Mouse (Mus musculus): ENCODE results near the gene Lancl2.

Gene Lancl2

DNA sequence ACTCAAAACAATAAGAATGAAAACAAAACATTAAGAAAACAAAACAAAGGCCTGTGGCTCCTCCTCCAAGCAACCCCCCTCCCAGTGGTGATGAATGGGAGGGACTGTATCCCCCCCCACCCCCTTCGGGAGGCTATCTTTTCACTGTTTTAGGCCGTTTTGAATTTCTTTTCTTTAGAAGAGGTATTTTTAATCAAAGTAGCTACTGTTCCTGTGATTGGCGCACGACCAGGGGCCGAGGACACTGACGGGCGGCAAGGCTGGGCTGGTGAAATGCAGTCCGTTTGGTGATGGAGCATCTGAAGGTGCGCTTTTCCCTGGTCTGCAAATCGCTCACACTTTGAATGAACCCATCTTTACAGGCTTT is at the start of gene Lancl2:
Gene Lancl2, plus strand, starts transcription at position 165 of the 367 bp plus-strand sequence.
- peak in 1 of 2 experiments; percentile 14 for DNase-seq (ENCODE audit: low spot score in 2 of 2)

DNA sequence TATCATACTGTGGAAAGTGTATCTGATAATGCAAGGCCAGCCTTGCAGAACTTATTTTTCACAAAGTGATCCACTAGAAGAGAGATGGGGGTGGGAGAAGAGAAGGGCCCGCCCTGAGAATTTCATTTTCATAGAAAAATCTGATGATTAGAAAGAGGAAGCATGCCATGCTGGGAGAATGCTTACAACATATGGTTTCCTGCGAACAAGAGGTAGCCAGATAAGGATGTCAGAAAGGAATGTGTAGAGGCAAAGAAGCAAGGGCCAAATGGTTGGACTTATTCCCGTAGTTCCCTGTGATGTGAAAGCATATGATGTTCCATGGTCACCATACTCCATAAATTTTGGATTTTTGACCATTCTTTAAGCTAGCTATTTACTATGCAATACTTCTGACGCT is 41.0 kb upstream of the Lancl2 start:
- DNase-seq (ENCODE audit: low spot score in 2 of 2): no peak

DNA sequence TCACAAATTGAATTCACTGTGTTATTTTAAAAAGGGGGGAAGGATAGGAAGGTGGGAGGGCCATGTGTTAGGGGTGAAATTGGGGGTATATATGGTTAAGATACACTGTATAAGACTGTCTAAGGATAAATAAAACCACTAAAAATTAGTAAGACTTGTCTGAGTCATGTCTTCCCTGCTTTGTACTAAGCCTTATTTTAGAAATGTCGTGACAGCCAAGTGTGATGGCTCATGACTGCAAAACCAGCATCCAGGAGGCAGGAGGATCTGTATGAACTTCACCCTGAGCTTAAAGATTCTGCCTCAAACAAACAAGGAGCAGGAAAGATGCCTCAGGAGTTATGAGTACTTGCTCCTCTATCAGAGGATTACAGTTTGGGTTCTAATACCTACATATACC is 18.2 kb upstream of the Lancl2 start:
- DNase-seq (ENCODE audit: low spot score in 2 of 2): no peak

DNA sequence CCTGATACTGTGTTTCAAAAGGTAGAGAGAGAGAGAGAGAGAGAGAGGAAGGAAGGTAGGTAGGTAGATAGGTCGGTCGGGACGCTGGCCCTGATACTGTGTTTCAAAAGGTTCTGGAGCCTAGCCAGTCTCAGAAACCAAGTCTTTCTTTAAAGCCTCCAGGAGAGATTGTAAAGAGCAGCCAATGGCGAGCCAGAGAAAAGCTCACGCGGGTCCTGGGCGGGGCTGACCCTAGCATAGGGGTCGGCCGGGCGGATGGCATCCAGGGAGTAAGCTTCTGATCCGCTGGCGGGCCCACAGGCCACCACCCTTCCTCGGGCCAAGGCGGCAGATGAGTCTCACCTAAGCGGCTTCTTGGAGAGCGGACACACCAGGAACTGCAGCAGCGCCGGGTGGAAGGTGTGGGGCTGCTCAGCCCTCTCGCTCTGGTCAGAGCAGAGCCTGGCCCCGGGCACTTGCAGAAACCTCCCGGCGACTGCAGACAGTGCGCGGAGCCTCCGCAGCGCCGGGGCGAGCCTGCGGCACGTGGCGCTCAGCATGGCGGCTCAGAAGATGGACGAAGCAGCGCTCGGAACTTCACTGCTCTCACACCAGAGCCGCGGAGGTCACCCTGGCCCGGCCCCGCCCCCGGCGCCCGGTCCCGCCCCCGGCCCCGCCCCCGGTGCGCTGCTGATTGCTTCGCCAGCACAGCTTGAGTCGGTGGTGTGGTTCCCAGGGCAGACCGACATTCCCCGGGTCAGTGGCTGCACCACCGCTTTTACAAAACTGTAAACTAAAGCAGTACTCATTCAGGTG is 10.7 kb upstream of the Lancl2 start, which contains the start of gene Pyurf:
Gene Pyurf, minus strand, starts transcription at position 612 of the 795 bp plus-strand sequence.
- DNase-seq (ENCODE audit: low spot score in 2 of 2): peak; percentile 68 to 74

DNA sequence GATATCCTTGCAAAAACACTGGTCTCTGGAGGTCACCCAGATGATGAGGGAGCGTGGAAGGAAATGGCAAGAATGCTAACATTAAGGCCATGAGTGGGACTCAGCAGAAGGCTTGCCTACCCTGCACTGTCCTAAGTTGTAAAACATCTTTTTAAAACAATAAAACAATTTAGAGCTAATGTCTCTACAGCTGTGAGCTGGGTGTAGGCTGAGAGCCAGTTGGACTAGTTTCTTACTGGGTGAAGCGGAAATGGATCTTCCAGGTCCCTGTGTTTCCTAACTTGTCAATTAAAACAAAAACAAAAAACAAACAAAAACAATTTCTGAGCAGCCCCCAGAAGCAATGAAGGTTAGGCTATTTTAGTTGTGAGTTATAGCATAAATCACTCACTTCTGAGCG is 9.2 kb upstream of the Lancl2 start:
- DNase-seq (ENCODE audit: low spot score in 2 of 2): no peak

DNA sequence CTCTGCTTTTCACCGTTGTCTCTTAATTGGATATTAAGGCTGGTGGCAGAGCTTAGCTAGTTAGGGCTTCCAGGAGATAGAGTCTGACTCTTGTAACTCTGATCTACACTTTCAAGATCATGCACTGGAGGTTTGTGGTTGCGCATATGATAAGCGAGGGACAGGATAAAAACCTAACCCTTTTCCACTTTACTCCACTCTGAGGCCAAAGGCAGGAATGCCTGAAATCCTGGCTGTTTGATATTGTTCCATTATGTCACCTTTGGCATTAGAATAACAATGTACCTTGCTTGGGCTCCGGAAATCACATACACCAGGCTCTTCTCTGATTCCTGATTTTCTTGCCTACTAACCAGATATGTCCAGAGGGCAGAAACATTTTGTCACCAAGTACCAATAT is 654 bp upstream of the Lancl2 start:
- DNase-seq (ENCODE audit: low spot score in 2 of 2): no peak

DNA sequence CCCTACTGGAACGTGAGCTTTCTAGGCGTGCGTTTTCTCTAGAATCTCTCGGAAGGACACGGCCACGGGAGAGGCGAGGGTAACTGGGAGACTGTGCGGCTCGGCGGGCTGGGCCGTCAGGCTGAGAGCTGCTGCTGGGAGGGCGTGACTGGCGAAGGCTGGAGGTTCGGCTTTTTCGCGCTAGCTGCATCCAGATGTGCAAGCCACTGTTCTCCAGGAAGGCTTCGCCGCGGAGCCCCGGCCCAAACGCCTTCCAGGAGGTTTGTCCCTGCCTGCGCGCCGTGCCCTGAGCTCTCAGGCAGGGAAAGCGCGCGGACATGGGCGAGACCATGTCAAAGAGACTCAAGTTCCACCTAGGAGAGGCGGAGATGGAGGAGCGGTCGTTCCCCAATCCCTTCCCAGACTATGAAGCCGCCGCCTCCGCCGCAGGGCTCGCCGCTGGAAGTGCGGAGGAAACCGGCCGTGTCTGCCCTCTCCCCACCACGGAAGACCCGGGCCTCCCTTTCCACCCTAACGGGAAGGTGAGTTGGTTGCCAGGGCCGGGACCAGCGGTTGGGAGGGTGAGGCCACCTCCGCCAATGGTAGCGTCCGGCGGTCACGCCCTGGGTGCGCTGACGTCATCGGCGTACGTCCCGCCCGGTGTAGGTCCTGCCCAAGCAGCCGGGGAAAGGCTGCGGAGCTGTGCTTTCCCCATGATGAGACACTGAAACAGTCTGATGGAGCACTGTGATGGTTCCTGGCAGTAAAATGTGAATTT is 581 bp downstream of the Lancl2 start:
- DNase-seq (ENCODE audit: low spot score in 2 of 2): peak; percentile 94 to 95

DNA sequence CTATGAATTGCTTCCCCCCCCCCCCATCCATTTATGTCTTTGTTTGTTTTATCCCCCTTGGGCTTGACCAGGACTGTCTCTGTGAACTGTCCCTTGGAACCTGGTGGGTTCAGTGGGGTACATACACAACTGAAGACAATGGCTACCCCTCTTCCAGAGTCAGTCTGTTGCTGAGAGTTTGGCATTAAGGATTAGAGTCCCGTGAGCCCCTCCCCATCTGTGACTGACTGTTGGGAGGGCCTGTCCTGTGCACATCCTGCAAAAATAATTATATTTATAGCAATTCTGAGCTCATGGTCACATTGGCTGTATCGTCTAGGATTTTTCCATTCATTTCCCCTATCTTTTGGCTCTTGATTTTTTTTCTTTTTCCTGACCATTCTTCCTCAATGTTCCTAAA is 1.4 kb downstream of the Lancl2 start:
- no peak for DNase-seq (ENCODE audit: low spot score in 2 of 2)

DNA sequence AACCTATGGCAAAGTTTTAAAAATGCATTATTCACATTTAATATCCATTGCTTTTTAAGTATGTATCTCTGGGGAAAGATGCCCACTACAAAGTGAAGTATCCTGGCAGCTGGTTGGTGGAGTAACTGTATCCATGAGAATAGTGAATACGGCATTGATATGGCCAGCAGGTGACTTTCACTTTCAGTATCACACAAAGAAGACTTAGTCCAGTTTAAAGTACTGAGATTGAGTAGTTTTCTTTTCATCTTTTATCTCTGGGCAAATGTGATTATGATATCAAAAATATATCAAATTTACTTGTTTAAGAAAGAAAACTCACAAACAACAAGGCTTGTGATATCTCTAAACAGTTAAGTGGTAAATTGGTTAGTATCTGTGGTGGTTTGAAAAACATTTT is 4.4 kb downstream of the Lancl2 start:
- no peak for DNase-seq (ENCODE audit: low spot score in 2 of 2)

DNA sequence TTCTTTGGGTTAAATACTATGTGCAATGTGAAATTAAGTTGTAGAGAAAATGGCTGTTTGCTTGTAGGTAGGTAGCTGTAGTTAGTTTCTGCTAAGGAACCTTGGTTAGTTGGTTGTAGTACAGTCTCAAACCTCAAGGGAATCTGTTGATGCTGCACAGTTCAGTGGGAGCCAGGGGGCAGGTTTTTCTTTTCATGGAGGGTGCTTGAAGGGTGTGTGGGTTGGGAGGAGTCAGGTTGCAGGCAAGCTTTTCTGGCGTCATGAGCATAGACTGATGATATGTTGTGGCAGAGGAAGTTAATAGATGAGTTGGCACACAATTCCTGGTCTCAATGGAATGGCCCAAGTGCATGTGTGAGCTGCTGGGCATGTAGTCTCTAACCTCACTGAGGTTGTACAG is 9.4 kb downstream of the Lancl2 start:
- no peak for DNase-seq (ENCODE audit: low spot score in 2 of 2)

DNA sequence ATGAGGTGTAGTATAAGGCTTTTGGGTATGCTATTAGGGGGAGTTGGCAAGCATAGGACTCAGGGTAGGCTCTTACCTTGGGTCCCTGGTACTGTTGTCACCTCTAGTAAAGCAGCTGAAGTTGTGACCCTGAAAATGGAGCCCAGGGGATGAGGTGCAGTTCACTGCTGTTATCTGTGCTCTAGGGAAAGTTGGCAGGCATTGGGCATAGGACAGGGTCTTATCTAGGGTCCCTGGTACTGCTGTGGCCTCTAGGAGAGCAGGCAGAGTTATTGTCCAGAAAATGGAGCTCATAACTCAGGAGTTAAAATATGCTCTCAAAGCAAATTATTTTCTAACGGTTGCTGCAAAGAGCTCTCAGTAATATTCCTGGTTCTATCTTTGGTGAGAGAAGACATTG is 19.0 kb downstream of the Lancl2 start:
- no peak for DNase-seq (ENCODE audit: low spot score in 2 of 2)

DNA sequence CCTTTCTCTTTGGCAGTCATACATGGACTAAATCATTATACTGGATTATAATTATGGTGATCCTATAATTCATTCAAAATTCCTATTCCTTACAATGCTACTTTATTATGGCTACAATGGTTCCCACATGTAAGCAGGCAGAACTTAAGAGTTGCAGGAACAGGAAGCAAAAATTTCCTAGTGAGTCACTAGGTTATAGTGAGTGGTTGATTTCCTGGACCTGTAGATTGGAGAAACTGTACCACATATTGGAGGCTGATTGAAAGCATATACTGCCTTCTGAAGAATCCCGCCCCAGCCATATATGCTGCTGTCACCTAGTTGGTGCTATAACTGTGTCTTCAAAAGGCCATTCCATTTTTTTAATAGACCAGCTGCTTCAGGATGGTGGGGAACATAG is 40.4 kb downstream of the Lancl2 start:
- DNase-seq (ENCODE audit: low spot score in 2 of 2): no peak

DNA sequence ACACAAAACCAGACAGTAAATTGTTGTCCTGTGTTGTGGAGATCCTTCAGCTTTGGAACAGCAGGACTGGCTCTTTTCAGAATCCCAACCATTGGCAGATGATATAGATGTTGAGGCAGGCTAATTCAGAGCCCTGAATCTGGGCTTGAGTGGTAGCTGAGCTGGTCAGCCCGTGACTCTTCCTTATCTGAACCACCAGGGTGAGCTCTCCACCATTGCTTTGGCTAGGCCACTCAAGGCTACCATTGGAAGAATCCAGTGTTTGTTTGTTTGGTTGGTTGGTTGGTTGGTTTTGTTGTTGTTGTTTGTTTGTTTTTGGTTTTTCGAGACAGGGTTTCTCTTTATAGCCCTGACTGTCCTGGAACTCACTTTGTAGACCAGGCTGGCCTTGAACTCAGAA is 41.0 kb downstream of the Lancl2 start:
- DNase-seq (ENCODE audit: low spot score in 2 of 2): no peak

DNA sequence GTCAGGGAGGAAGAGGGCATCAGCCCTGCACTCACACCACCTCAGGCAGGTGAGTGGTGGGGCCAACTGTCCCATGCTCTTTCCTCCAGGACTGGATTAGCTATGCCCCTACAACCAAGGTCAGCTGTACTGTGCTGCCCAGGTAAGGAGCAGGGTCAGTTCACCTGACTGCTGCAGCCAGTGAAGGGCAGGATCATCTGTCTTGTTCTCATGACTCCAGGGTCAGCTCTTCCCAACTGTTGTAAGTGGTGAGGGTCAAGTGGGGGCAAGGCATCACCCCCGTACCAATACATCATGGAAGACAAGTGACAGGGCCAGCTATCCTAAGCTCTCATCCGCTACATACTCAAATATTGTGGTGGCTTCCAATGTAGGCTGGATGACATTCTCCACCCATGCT is 41.8 kb downstream of the Lancl2 start:
- DNase-seq (ENCODE audit: low spot score in 2 of 2): no peak

DNA sequence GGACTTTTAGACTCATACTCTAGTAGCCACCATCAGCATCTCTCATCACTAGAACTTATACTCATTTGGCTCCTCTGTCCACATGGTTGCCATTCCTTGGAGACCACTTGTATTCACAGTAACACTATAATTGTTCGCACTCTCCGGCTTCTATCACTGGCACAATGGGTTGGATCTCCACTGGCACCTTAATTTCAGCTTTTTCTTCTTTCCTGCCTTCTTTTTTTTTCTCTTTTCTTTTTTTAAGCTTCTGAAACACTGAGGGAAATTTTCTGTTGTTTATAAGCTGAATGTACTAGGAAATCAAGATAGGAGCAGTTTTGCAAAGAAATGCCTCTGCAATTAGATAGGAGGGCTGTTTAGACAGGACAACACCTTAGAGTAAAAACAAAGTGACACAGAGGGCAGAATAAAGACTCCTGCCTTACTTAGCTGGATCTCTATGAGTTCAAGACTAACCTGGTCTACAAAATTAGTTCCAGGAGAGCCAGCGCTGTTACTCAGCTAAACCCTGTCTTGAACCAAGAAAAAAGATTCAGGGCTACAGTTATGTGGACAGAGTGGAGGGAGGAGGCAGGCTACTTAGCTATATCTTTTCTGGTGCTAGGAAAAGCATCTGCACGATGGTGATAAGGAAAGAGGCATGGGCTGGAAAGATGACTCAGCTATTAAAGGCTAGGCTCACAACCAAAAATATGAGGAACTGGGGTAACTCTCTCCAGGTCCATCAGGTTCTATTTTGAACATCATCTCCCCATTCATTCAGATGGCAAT is 42.8 kb downstream of the Lancl2 start:
- DNase-seq (ENCODE audit: low spot score in 2 of 2): no peak

DNA sequence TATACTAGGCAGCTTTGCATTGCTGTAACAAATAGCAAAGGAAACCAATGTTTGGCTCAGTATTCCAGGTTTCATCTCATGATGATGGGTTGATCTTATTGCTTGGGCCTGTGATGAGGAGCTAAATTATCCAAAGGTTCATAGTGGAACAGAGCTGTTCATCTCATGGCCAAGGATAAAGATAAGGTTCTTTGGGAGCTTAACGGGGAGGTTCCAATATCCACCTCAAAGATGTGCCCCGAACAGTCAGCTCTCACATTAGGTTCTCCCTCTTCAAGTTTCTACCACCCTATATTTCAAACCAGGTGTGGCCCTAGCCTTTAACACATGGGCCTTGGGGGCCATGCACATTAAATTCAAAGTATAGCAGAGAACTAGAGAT is 43.4 kb downstream of the Lancl2 start:
- no peak for DNase-seq (ENCODE audit: low spot score in 2 of 2)

DNA sequence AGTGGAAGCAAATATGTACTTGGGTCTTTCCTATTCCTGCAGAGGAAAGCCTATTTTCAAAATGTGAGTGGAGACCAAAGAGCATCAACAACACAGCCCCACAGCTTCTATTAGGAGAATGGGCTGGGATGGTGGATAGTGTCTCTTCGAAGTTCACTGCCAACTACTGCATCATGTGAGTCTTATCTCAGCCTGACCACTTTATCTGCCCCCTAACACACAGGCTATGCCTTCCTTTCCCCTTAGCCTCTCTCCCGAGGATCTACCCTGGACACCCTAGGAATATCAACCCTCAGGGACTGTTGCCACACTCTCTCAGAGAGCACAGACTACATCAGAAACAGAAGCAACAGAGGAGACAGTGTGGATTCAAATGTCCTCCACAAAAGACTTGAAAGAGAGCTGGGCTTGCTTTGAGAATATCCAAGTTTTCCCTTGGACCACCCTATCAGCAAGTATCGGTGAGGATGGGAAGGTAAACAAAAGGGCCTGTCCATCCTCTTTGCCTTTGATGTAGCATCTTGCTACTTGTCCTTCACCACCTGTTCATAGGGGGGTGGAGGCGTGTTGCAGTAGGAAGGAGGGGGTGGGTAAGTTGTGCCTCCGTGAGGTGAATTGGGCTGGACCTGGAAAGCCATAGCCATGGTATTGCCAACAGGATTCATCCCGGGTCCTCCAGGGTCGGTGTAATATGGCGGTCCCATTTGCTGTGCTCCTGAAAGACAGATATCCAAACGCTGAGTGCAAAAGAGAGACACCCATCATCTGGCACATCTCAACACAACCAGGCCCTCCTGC is 51.8 kb downstream of the Lancl2 start:
- DNase-seq (ENCODE audit: low spot score in 2 of 2): no peak

DNA sequence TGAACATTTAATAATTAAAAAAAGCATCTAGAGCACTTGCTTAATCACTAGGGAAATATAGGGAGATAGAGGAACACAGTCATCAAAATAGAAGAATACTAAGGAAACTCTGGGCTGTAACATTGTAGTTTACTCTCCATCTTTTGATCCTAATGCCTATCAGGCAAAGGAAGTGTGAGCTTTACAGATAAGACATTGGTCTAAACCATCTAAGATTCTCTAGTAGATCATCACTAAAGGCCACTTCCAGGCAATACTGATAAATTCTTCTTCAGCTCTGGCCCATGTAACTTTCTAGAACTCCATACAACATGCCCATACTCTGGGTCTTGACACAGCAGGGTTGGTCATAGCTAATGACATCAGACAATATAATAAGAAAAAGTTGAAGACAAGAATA is 60.7 kb downstream of the Lancl2 start:
- no peak for DNase-seq (ENCODE audit: low spot score in 2 of 2)

DNA sequence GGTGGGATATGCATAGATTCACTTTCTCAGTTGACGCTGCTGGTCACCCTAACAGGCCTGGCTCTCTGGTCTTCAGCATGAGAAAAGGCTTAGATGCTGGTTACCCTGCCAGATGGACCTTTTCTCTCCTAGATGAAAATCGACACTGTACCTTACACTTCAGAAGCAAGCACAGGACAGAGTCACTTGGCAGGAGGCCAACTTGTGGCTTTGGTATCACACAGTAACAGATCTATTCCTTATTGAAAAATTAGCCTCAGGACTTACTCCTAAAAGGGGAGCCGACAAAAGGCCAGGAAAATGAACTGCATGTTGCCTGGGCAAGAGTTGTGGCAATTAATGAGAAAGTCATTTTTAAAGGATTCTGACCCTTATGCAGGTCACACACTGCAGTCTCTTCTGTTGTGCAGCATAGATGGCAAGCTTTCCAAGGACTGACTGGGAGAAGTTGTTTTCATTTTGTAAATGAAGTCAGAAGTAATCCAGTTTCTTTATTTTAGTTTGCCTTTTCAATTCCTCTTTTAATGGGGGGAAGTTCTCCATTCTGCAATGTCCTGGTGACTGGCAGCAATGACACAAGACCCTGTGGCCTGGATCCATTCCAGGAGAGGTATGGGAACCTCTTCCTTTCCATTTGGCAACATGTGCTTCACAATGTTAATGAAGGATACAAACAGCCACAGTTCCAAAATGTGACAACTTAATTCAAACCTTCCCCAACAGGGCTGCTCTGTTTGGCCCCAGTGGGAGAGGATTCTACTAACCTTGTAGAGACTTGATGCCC is 62.9 kb downstream of the Lancl2 start:
- DNase-seq (ENCODE audit: low spot score in 2 of 2): no peak

DNA sequence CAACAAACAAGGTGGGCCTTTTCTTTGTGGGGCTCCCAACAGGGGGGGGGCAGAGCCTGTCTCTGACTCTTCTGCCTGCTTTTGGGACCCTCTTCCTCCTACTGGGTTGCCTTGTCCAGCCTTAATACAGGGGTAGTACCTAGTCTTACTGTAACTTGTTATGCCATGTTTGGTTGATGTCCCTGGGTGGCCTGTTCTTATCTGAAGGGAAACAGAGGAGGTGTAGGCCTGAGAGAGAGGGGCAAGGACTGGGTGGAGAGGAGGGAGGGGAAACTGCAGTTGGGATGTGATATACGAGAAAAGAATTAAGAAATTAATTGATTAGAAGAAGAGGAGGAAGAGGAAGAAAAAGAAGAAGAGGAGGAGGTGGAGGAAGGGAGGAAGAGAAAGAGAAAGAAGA is 63.9 kb downstream of the Lancl2 start:
- no peak for DNase-seq (ENCODE audit: low spot score in 2 of 2)
